Mouse (Mus musculus): ENCODE data around the gene Cachd1.

DNA sequence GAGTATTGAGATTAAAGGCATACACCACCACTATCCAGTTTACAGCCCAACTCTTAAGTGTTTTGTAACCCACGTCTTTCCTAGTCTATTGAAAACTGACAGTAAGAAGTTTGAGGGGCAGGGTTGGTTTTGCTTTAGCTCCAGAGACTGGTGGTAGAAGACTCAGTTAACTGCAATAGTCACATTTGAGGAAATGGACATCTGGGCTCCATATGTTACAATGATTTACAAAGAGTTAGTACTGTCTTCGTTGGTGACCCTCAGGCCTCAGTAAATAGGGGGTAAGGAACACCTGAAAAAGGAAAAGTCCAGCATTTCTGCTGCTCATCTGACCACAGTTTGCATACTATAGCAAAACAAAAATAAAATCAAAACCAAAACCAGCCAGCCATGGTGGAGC, 150.6 kb downstream of the Cachd1 start:
- no peak for TF ChIP-seq CTCF (IDR thresholded peaks at IDR 0.05; ENCODE audit: borderline replicate concordance, insufficient read depth, low read length)
- TF ChIP-seq POLR2A (IDR thresholded peaks at IDR 0.05; ENCODE audit: low read depth, low read length) = no peak

Data from embryonic fibroblast, embryonic 13.5 days (primary cell).